In genomic region chr2:45194335-45194734, GRCm38 (mm10) we compare ENCODE assay signal across 13 mouse cellular contexts.
"Had no signal": no experiment of that assay in that cellular context is flagged by ENCODE, and none has a peak within 500 bp of the region (broad histone marks: within the 10 kb centered on the region; RNA-seq: fewer than 3 reads in every experiment).

No protein-coding gene starts in this region.

- H3K27ac ChIP-seq: hindbrain, postnatal 0 days; kidney, postnatal 0 days; limb, embryonic 15.5 days; liver, embryonic 14.5 days; midbrain, embryonic 13.5 days; stomach, postnatal 0 days had no signal

- DNase-seq: kidney, adult 11 months; kidney, adult 9 months; kidney, postnatal 36 days; lung, adult 18-20 months; right cerebral cortex, adult 18-20 months; thymus, adult 18-20 months; thymus, postnatal 14 days had no signal

- H3K9me3 ChIP-seq: limb, embryonic 15.5 days; midbrain, embryonic 13.5 days had no signal

- H3K36me3 ChIP-seq: limb, embryonic 15.5 days; midbrain, embryonic 13.5 days had no signal

- H3K4me3 ChIP-seq: limb, embryonic 15.5 days; midbrain, embryonic 13.5 days had no signal

- H3K4me1 ChIP-seq: midbrain, embryonic 13.5 days had no signal

- H3K27me3 ChIP-seq: limb, embryonic 15.5 days; midbrain, embryonic 13.5 days had no signal
